Mouse (Mus musculus) kidney, postnatal 0 days (tissue): ENCODE data around the gene Csk. TPM values are rescaled to one million over a fixed set of nuclear protein-coding genes. Genes with fewer than 3 reads are reported as not detected.
A peak's percentile ranks its signal among the peaks of the same experiment; 100 is the strongest.

Experiments
- ATAC-seq: fragments of 200-750 bp; cut with Nextera tagmentation; replicated peaks from 2 replicates; pipeline ENCODE4 v1.8.0; 2017; ENCODE audit warnings: low read depth, moderate number of reproducible peaks, moderate TSS enrichment, moderate library complexity; ENCODE audit not compliant: low FRiP score
- DNase-seq: peaks from one replicate; pipeline ENCODE4 v3.0.0-alpha.2; 2016; ENCODE audit warnings: low spot score
- H3K27ac ChIP-seq: fragments of 300-500 bp; sonication (generic); 2 replicates; pipeline ENCODE4 v1.5.1; 2014; ENCODE audit warnings: mild to moderate bottlenecking
- H3K27me3 ChIP-seq: fragments of 300-500 bp; sonication (generic); 2 replicates; pipeline ENCODE4 v1.6.1; 2014; ENCODE audit warnings: low read length, mixed read lengths; ENCODE audit not compliant: insufficient read depth
- H3K36me3 ChIP-seq: fragments of 300-500 bp; sonication (generic); 2 replicates; pipeline ENCODE4 v1.6.1; 2014; ENCODE audit warnings: low read length, mixed read lengths; ENCODE audit not compliant: insufficient read depth
- H3K4me1 ChIP-seq: fragments of 300-500 bp; sonication (generic); replicated peaks from 2 replicates; pipeline ENCODE4 v1.6.1; 2014; ENCODE audit warnings: antibody characterized with exemption, low read length, mixed read lengths; ENCODE audit not compliant: insufficient read depth
- H3K4me2 ChIP-seq: fragments of 300-500 bp; sonication (generic); 2 replicates; pipeline ENCODE4 v1.6.1; 2014; ENCODE audit warnings: mild to moderate bottlenecking, low read length, moderate library complexity, mixed read lengths
- H3K4me3 ChIP-seq: fragments of 300-500 bp; sonication (generic); replicated peaks from 2 replicates; pipeline ENCODE4 v1.5.1; 2014; ENCODE audit warnings: low read depth, low read length
- H3K9ac ChIP-seq: fragments of 300-500 bp; sonication (generic); 2 replicates; pipeline ENCODE4 v1.6.1; 2014; ENCODE audit warnings: low read depth, low read length
- H3K9me3 ChIP-seq: fragments of 300-500 bp; sonication (generic); replicated peaks from 2 replicates; pipeline ENCODE4 v1.6.1; 2016; ENCODE audit warnings: low read length, inconsistent platforms, mixed read lengths
- CTCF ChIP-seq: IDR thresholded peaks from 2 replicates; pipeline ENCODE4 v1.5.1; 2016; ENCODE audit warnings: antibody characterized with exemption, low read depth, mild to moderate bottlenecking, moderate library complexity
- WGBS: fragments of 180-500 bp; shearing (Covaris S2); extraction: QIAGEN DNeasy Blood & Tissue Kit; methylation state at CpG from one replicate; pipeline ENCODE4 v1.1.7; 2014; 5-methylcytosine and 5-hydroxymethylcytosine counted together
- polyA plus RNA-seq: library from polyadenylated mRNA; unstranded; fragments of >200 nt; fragmentation: Nextera tagmentation; extraction: Ambion mirVana; gene quantifications from 2 replicates; pipeline ENCODE4 v1.2.1, GENCODE M21; 2015

Csk gene
- polyA plus RNA-seq, 1 experiment from 2014 or later, result 23.9 TPM

GRCm38 (mm10) chr9:57633481-57634024 lies 19.9 kb downstream of the Csk start:
- no peak for ATAC-seq
- Histone ChIP-seq H3K4me1 (peaks cover 16% of the 10 kb centered on the region), H3K27ac (no peak overlapping the region), H3K9me3 (no peaks in the 10 kb centered on the region), H3K36me3 (peaks cover 18% of the 10 kb centered on the region), H3K4me2 (no peak overlapping the region), H3K4me3 (no peak overlapping the region), H3K9ac (no peak overlapping the region), H3K27me3 (no peaks in the 10 kb centered on the region)
- WGBS, result 58% methylated on average over 4 of the region's 4 CpGs
- TF ChIP-seq CTCF, result peak; percentile 15; the same call in 1 of the 2 replicates
- DNase-seq, result no peak

DNA sequence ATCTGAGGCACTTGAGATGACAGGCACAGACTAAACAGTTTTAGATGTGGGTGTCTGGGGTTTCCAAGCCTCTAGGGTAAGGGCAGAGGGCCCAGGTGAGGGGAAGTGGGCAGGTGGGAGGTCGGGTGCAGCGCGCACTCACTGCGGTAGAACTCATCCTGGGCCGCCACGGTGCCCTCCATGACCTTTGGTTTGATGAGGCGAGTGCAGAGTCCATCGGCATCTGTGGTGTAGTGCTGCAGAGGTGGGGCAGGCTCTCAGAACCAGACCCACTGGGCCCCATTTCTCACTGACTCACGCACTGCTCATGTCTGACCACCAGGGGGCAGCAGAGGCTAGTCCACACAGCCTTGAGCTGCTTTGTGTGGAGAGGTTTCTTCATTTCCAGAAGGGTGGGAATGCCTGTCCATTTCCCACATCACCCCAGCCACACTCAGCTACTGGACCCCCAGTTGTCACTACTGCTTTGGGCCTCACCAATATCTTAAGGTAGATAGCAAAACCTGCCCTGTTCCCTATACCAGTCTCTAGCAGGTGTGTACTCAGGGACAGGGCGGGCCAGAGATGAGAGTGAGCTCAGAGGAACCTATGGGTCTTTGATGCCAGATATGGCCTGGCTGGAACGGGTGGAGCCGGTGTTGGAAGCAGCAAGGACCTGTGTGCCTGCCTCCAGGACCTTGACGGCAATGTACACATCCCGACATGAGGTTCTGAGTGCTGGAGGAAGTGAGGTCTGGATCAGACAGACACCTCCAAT lies 24.1 kb downstream of the Csk start:
- no peak overlapping the region for H3K4me3 ChIP-seq
- no peaks in the 10 kb centered on the region for H3K27me3 ChIP-seq
- peak; percentile 99 for TF ChIP-seq CTCF
- peaks cover 47% of the 10 kb centered on the region for H3K36me3 ChIP-seq
- no peak overlapping the region for H3K9ac ChIP-seq
- ATAC-seq (peak; percentile 67), DNase-seq (peak; percentile 77)
- H3K4me1 ChIP-seq, result no peaks in the 10 kb centered on the region
- no peaks in the 10 kb centered on the region for H3K9me3 ChIP-seq
- WGBS, result 59% methylated on average over 14 of the region's 14 CpGs
- no peak overlapping the region for H3K27ac ChIP-seq
- no peak overlapping the region for H3K4me2 ChIP-seq

DNA sequence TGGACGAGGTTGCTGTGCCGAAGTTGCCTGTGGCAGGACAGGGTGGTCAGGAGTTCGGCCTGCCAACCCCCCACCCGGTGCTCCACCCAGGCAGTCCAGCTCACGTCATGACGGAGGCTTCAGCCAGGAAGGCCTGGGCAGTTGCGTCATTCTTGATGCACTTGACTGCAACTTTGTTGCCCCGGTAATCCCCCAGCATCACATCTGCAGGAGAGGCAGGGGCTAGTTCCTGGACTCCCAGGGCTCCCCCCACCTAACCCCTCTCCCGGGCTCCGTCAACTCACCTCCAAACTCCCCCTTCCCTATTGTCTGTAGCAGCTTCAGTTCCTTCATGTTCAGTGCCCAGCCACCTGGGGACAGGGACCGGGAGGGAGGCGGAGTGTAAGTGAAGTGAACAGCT lies 24.7 kb downstream of the Csk start:
- Histone ChIP-seq H3K4me3 (no peak overlapping the region), H3K4me2 (no peak overlapping the region), H3K9me3 (no peaks in the 10 kb centered on the region), H3K36me3 (peaks cover 47% of the 10 kb centered on the region), H3K9ac (no peak overlapping the region), H3K4me1 (no peaks in the 10 kb centered on the region), H3K27ac (no peak overlapping the region), H3K27me3 (no peaks in the 10 kb centered on the region)
- no peak for DNase-seq
- no peak for TF ChIP-seq CTCF
- 95% methylated on average over 12 of the region's 12 CpGs for WGBS
- 0 out of 2 replicates have a peak, but pooled peaks have one; percentile 5 for ATAC-seq

DNA sequence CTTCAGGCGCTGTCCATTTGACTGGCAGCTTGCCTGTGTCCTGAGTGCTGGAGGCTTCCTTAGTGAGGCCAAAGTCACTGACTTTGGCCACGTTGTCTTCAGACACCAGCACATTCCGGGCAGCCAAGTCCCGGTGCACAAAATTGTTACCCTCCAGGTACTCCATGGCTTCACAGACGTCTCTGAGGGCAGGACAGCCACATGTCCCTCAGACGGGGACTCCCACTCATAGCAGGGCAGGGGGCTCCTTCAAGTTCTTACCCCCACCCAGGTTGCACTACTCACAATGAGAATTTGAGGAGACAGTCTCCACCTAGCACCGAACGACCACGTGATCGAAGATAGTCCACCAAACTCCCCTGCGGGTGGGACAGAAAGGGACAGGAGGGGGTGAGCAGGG lies 25.5 kb downstream of the Csk start:
- peaks cover 47% of the 10 kb centered on the region for H3K36me3 ChIP-seq
- no peak for ATAC-seq

GRCm38 (mm10) chr9:57627191-57627590 lies 26.2 kb downstream of the Csk start:
- DNase-seq (no peak), ATAC-seq (no peak)
- H3K36me3 ChIP-seq, result peaks cover 47% of the 10 kb centered on the region
- no peak overlapping the region for H3K4me2 ChIP-seq
- H3K9me3 ChIP-seq, result no peaks in the 10 kb centered on the region
- 84% methylated on average over 17 of the region's 17 CpGs for WGBS
- no peak for TF ChIP-seq CTCF
- H3K4me3 ChIP-seq, result no peak overlapping the region
- no peak overlapping the region for H3K27ac ChIP-seq
- H3K27me3 ChIP-seq, result no peaks in the 10 kb centered on the region
- H3K4me1 ChIP-seq, result no peaks in the 10 kb centered on the region
- no peak overlapping the region for H3K9ac ChIP-seq

More for the DNA sequence above, 25.5 kb downstream of the Csk start:
- Histone ChIP-seq H3K27me3 (no peaks in the 10 kb centered on the region), H3K4me1 (no peaks in the 10 kb centered on the region), H3K9me3 (no peaks in the 10 kb centered on the region), H3K4me3 (no peak overlapping the region), H3K4me2 (no peak overlapping the region), H3K9ac (no peak overlapping the region), H3K27ac (no peak overlapping the region)
- WGBS, result 92% methylated on average over 11 of the region's 11 CpGs
- DNase-seq, result no peak
- TF ChIP-seq CTCF, result no peak

- WGBS, result 81% methylated on average over 15 of the region's 15 CpGs
- ATAC-seq (no peak), DNase-seq (no peak)
- peaks cover 46% of the 10 kb centered on the region for H3K36me3 ChIP-seq
- H3K4me1 ChIP-seq, result no peaks in the 10 kb centered on the region
- no peak for TF ChIP-seq CTCF
- no peak overlapping the region for H3K9ac ChIP-seq
- H3K9me3 ChIP-seq, result no peaks in the 10 kb centered on the region
- no peak overlapping the region for H3K4me2 ChIP-seq
- H3K27ac ChIP-seq, result no peak overlapping the region
- H3K27me3 ChIP-seq, result no peaks in the 10 kb centered on the region
- H3K4me3 ChIP-seq, result no peak overlapping the region
These were observed 27.5 kb downstream of the Csk start for GRCm38 (mm10) chr9:57625674-57626500.
